31 mouse cellular contexts compared by ENCODE assay signal in genomic region chr14:78530256-78530655, GRCm38 (mm10).
"Had no signal": no experiment of that assay in that cellular context is flagged by ENCODE, and none has a peak within 500 bp of the region (broad histone marks: within the 10 kb centered on the region; RNA-seq: fewer than 3 reads in every experiment).

No protein-coding gene starts in this region.

- DNase-seq: left cerebral cortex, postnatal 4 days; liver; liver, embryonic 13.5 days; liver, postnatal 0 days; lung, adult 18-20 months; lung, adult 2 months; lung, embryonic 14.5 days; lung, postnatal 10 days; lung, postnatal 14 days; lung, postnatal 36 days; lung, postnatal 4 days; midbrain, embryonic 14.5 days had no signal

- H3K9ac ChIP-seq: limb, embryonic 12.5 days; limb, embryonic 13.5 days; limb, embryonic 15.5 days; liver, embryonic 12.5 days; liver, embryonic 13.5 days; liver, embryonic 14.5 days; liver, embryonic 15.5 days; liver, postnatal 0 days; lung, embryonic 14.5 days; lung, embryonic 15.5 days; midbrain, embryonic 12.5 days; midbrain, embryonic 13.5 days; midbrain, embryonic 15.5 days; neural tube, embryonic 12.5 days had no signal

- H3K4me3 ChIP-seq: left cerebral cortex, adult 2 months; limb, embryonic 10.5 days; limb, embryonic 12.5 days; limb, embryonic 13.5 days; limb, embryonic 15.5 days; liver, embryonic 12.5 days; liver, embryonic 13.5 days; liver, embryonic 15.5 days; lung, embryonic 15.5 days; megakaryocyte, embryonic 14.5 days; midbrain, embryonic 12.5 days; midbrain, embryonic 13.5 days; midbrain, embryonic 15.5 days; myocyte; neural tube, embryonic 12.5 days had no signal

- H3K27me3 ChIP-seq: limb, embryonic 12.5 days; limb, embryonic 13.5 days; limb, embryonic 15.5 days; liver, embryonic 12.5 days; liver, embryonic 13.5 days; liver, embryonic 15.5 days; lung, embryonic 15.5 days; megakaryocyte, embryonic 14.5 days; midbrain, embryonic 12.5 days; midbrain, embryonic 13.5 days; midbrain, embryonic 15.5 days; neural tube, embryonic 12.5 days had no signal

- H3K9me3 ChIP-seq: limb, embryonic 10.5 days; limb, embryonic 12.5 days; limb, embryonic 13.5 days; limb, embryonic 15.5 days; liver, embryonic 12.5 days; liver, embryonic 13.5 days; liver, embryonic 15.5 days; lung, embryonic 15.5 days; megakaryocyte, embryonic 14.5 days; midbrain, embryonic 12.5 days; midbrain, embryonic 13.5 days; midbrain, embryonic 15.5 days; neural tube, embryonic 12.5 days had no signal

- H3K4me2 ChIP-seq: limb, embryonic 12.5 days; limb, embryonic 13.5 days; limb, embryonic 15.5 days; liver, embryonic 11.5 days; liver, embryonic 12.5 days; liver, embryonic 13.5 days; liver, embryonic 15.5 days; lung, embryonic 14.5 days; lung, embryonic 15.5 days; midbrain, embryonic 12.5 days; midbrain, embryonic 13.5 days; midbrain, embryonic 15.5 days; neural tube, embryonic 12.5 days had no signal

- ATAC-seq: liver, embryonic 12.5 days; liver, postnatal 0 days; lung, postnatal 0 days; midbrain, embryonic 13.5 days; midbrain, embryonic 15.5 days; midbrain, embryonic 16.5 days had no signal

- H3K27ac ChIP-seq: left cerebral cortex, adult 2 months; limb, embryonic 10.5 days; limb, embryonic 12.5 days; limb, embryonic 13.5 days; limb, embryonic 15.5 days; liver, embryonic 12.5 days; liver, embryonic 14.5 days; lung, embryonic 15.5 days; macrophage; midbrain, embryonic 12.5 days; midbrain, embryonic 13.5 days; midbrain, embryonic 15.5 days; neural tube, embryonic 12.5 days had no signal

- H3K36me3 ChIP-seq: limb, embryonic 15.5 days; liver, embryonic 12.5 days; liver, embryonic 13.5 days; liver, embryonic 15.5 days; lung, embryonic 15.5 days; midbrain, embryonic 12.5 days; midbrain, embryonic 13.5 days; midbrain, embryonic 15.5 days; neural tube, embryonic 12.5 days had no signal
